Mouse (Mus musculus) midbrain, embryonic 16.5 days (tissue): Measurements from ENCODE around the gene Map4k4. TPM values are rescaled to one million over a fixed set of nuclear protein-coding genes. Genes with fewer than 3 reads are reported as not detected.

Source experiments
- ATAC-seq: fragments of 200-750 bp; cut with Nextera tagmentation; 2 replicates; pipeline ENCODE4 v1.8.0; 2017; ENCODE audit warnings: moderate TSS enrichment
- H3K27ac ChIP-seq: fragments of 300-500 bp; sonication (generic); 2 replicates; pipeline ENCODE4 v1.5.1; 2014; ENCODE audit warnings: mild to moderate bottlenecking, low read length, mixed read lengths
- H3K27me3 ChIP-seq: fragments of 300-500 bp; sonication (generic); 2 replicates; pipeline ENCODE4 v1.6.1; 2014; ENCODE audit warnings: low read depth, low read length, mixed read lengths; ENCODE audit not compliant: control insufficient read depth, insufficient read depth
- H3K36me3 ChIP-seq: fragments of 300-500 bp; sonication (generic); 2 replicates; pipeline ENCODE4 v1.6.1; 2014; ENCODE audit warnings: mild to moderate bottlenecking, low read length, moderate library complexity, mixed read lengths; ENCODE audit not compliant: control insufficient read depth, insufficient read depth
- H3K4me1 ChIP-seq: fragments of 300-500 bp; sonication (generic); 2 replicates; pipeline ENCODE4 v1.6.1; 2014; ENCODE audit warnings: mild to moderate bottlenecking, low read length, mixed read lengths; ENCODE audit not compliant: control insufficient read depth, insufficient read depth
- H3K4me2 ChIP-seq: fragments of 300-500 bp; sonication (generic); 2 replicates; pipeline ENCODE4 v1.6.1; 2014; ENCODE audit warnings: mild to moderate bottlenecking, low read length, mixed read lengths
- H3K4me3 ChIP-seq: fragments of 300-500 bp; sonication (generic); 2 replicates; pipeline ENCODE4 v1.5.1; 2014; ENCODE audit warnings: low read depth, mild to moderate bottlenecking, low read length, moderate library complexity, mixed read lengths
- H3K9ac ChIP-seq: fragments of 300-500 bp; sonication (generic); 2 replicates; pipeline ENCODE4 v1.6.1; 2014; ENCODE audit warnings: low read depth, low read length, mixed read lengths
- H3K9me3 ChIP-seq: fragments of 300-500 bp; sonication (generic); replicated peaks from 2 replicates; pipeline ENCODE4 v1.6.1; 2014; ENCODE audit warnings: mild to moderate bottlenecking, low read length, mixed read lengths; ENCODE audit not compliant: control insufficient read depth, poor library complexity, severe bottlenecking
- WGBS: fragments of 180-500 bp; shearing (Covaris S2); extraction: QIAGEN DNeasy Blood & Tissue Kit; methylation state at CpG from one replicate; pipeline ENCODE4 v1.1.7; 2014; 5-methylcytosine and 5-hydroxymethylcytosine counted together
- polyA plus RNA-seq: library from polyadenylated mRNA; unstranded; fragments of >200 nt; fragmentation: Nextera tagmentation; extraction: Ambion mirVana; gene quantifications from 2 replicates; pipeline ENCODE4 v1.2.1, GENCODE M21; 2015

Gene Map4k4
- polyA plus RNA-seq, 1 experiment from 2014 or later, result 31.4 TPM

GRCm38 (mm10) chr1:40006043-40006651, 105.4 kb downstream of the Map4k4 start:
- Histone ChIP-seq H3K36me3 (peaks cover 62% of the 10 kb centered on the region), H3K4me2 (no peak overlapping the region), H3K27me3 (no peaks in the 10 kb centered on the region), H3K9ac (no peak overlapping the region), H3K9me3 (no peaks in the 10 kb centered on the region), H3K27ac (no peak overlapping the region), H3K4me3 (no peak overlapping the region), H3K4me1 (no peaks in the 10 kb centered on the region)
- 97% methylated on average over 4 of the region's 4 CpGs for WGBS
- ATAC-seq, result peak; percentile 47

- 83% methylated on average over 17 of the region's 17 CpGs for WGBS
- H3K4me3 ChIP-seq, result no peak overlapping the region
- peaks cover 70% of the 10 kb centered on the region for H3K36me3 ChIP-seq
- H3K9me3 ChIP-seq, result no peaks in the 10 kb centered on the region
- no peak overlapping the region for H3K4me2 ChIP-seq
- H3K9ac ChIP-seq, result no peak overlapping the region
- no peak for ATAC-seq
- no peak overlapping the region for H3K27ac ChIP-seq
- no peaks in the 10 kb centered on the region for H3K4me1 ChIP-seq
- H3K27me3 ChIP-seq, result no peaks in the 10 kb centered on the region
Measured at GRCm38 (mm10) chr1:40007962-40008471, 107.3 kb downstream of the Map4k4 start.

- no peak overlapping the region for H3K27ac ChIP-seq
- H3K4me3 ChIP-seq, result no peak overlapping the region
- H3K4me1 ChIP-seq, result no peaks in the 10 kb centered on the region
- H3K9me3 ChIP-seq, result no peaks in the 10 kb centered on the region
- no peak for ATAC-seq
- no peak overlapping the region for H3K9ac ChIP-seq
- H3K4me2 ChIP-seq, result no peak overlapping the region
- H3K27me3 ChIP-seq, result no peaks in the 10 kb centered on the region
- 92% methylated on average over 8 of the region's 8 CpGs for WGBS
- peaks cover 63% of the 10 kb centered on the region for H3K36me3 ChIP-seq
Measured at GRCm38 (mm10) chr1:40012696-40013095, 112.0 kb downstream of the Map4k4 start.

- WGBS, result 87% methylated on average over 7 of the region's 7 CpGs
- H3K27ac ChIP-seq, result peak overlapping the region; percentile 17; the same call in 1 of the 2 replicates
- no peak overlapping the region for H3K4me3 ChIP-seq
- no peaks in the 10 kb centered on the region for H3K4me1 ChIP-seq
- H3K36me3 ChIP-seq, result peaks cover 62% of the 10 kb centered on the region
- H3K9ac ChIP-seq, result no peak overlapping the region
- no peak for ATAC-seq
- no peaks in the 10 kb centered on the region for H3K9me3 ChIP-seq
- no peak overlapping the region for H3K4me2 ChIP-seq
- no peaks in the 10 kb centered on the region for H3K27me3 ChIP-seq
Measured at GRCm38 (mm10) chr1:40015066-40015678, 114.5 kb downstream of the Map4k4 start.

GRCm38 (mm10) chr1:40021617-40022016, 120.9 kb downstream of the Map4k4 start:
- no peak overlapping the region for H3K9ac ChIP-seq

GRCm38 (mm10) chr1:40022472-40023135, 121.9 kb downstream of the Map4k4 start:
- ATAC-seq, result no peak
- H3K27ac ChIP-seq, result no peak overlapping the region
- no peaks in the 10 kb centered on the region for H3K9me3 ChIP-seq
- 96% methylated on average over 9 of the region's 9 CpGs for WGBS
- no peaks in the 10 kb centered on the region for H3K4me1 ChIP-seq
- no peak overlapping the region for H3K4me3 ChIP-seq
- H3K27me3 ChIP-seq, result no peaks in the 10 kb centered on the region
- H3K4me2 ChIP-seq, result no peak overlapping the region
- H3K36me3 ChIP-seq, result peaks cover 46% of the 10 kb centered on the region
- no peak overlapping the region for H3K9ac ChIP-seq

More at GRCm38 (mm10) chr1:40021617-40022016, 120.9 kb downstream of the Map4k4 start:
- no peak overlapping the region for H3K4me2 ChIP-seq
- H3K4me1 ChIP-seq, result no peaks in the 10 kb centered on the region
- H3K4me3 ChIP-seq, result no peak overlapping the region
- ATAC-seq, result no peak
- WGBS, result 98% methylated on average over 4 of the region's 4 CpGs
- no peaks in the 10 kb centered on the region for H3K9me3 ChIP-seq
- no peaks in the 10 kb centered on the region for H3K27me3 ChIP-seq
- peaks cover 50% of the 10 kb centered on the region for H3K36me3 ChIP-seq
- no peak overlapping the region for H3K27ac ChIP-seq

GRCm38 (mm10) chr1:40023206-40023605, 122.5 kb downstream of the Map4k4 start:
- Histone ChIP-seq H3K4me2 (no peak overlapping the region), H3K27me3 (no peaks in the 10 kb centered on the region), H3K36me3 (peaks cover 42% of the 10 kb centered on the region), H3K4me1 (no peaks in the 10 kb centered on the region), H3K4me3 (no peak overlapping the region), H3K9me3 (no peaks in the 10 kb centered on the region), H3K27ac (no peak overlapping the region), H3K9ac (no peak overlapping the region)
- 96% methylated on average over 15 of the region's 15 CpGs for WGBS
- ATAC-seq, result no peak

GRCm38 (mm10) chr1:40023748-40024147, 123.0 kb downstream of the Map4k4 start:
- WGBS, result 59% methylated on average over 3 of the region's 3 CpGs
- no peak overlapping the region for H3K4me2 ChIP-seq
- H3K4me3 ChIP-seq, result no peak overlapping the region
- peaks cover 42% of the 10 kb centered on the region for H3K36me3 ChIP-seq
- no peak overlapping the region for H3K27ac ChIP-seq
- ATAC-seq, result no peak
- H3K27me3 ChIP-seq, result no peaks in the 10 kb centered on the region
- no peak overlapping the region for H3K9ac ChIP-seq
- H3K4me1 ChIP-seq, result no peaks in the 10 kb centered on the region
- no peaks in the 10 kb centered on the region for H3K9me3 ChIP-seq
